Mouse (Mus musculus) MEL (cell line): ENCODE data around the gene Txn2. TPM values are rescaled to one million over a fixed set of nuclear protein-coding genes. Genes with fewer than 3 reads are reported as not detected.

Experiments
- DNase-seq: peaks from one replicate; pipeline ENCODE4 v3.0.0; 2011; ENCODE audit warnings: low read depth, low spot score
- H3K27ac ChIP-seq: 2 replicates; pipeline ENCODE4 v1.5.1; 2012; ENCODE audit warnings: low read depth, mild to moderate bottlenecking, control low read depth, low read length, moderate library complexity; ENCODE audit not compliant: control insufficient read depth
- H3K27me3 ChIP-seq, 2 experiments: fragments of 150-350 bp in 1 of 2; sonication (generic) in 1 of 2; 2 replicates each; pipeline ENCODE4 v1.6.1; 2012; ENCODE audit warnings: low read length in 2 of 2, mild to moderate bottlenecking in 2 of 2, improper control_type of control experiment in 1 of 2, moderate library complexity in 1 of 2; ENCODE audit not compliant: insufficient read depth in 2 of 2, control insufficient read depth in 1 of 2
- H3K36me3 ChIP-seq, 2 experiments: 2 replicates each; pipeline ENCODE4 v1.6.1; 2012 to 2014; ENCODE audit warnings: low read length in 2 of 2, improper control_type of control experiment in 1 of 2, inconsistent platforms in 1 of 2, mild to moderate bottlenecking in 1 of 2; ENCODE audit not compliant: insufficient read depth in 2 of 2, control insufficient read depth in 1 of 2
- H3K4me1 ChIP-seq, 2 experiments: fragments of 150-350 bp in 1 of 2; sonication (generic) in 1 of 2; 2 replicates each; pipeline ENCODE4 v1.6.1; 2012; ENCODE audit warnings: low read length in 2 of 2, improper control_type of control experiment in 1 of 2, mild to moderate bottlenecking in 1 of 2; ENCODE audit not compliant: insufficient read depth in 2 of 2, control insufficient read depth in 1 of 2
- H3K4me3 ChIP-seq, 2 experiments: fragments of 150-350 bp in 1 of 2; sonication (generic) in 1 of 2; 2 replicates each; pipeline ENCODE4 v1.5.1; 2012; ENCODE audit warnings: low read depth in 2 of 2, low read length in 2 of 2, mild to moderate bottlenecking in 2 of 2, moderate library complexity in 2 of 2, control low read depth in 1 of 2, improper control_type of control experiment in 1 of 2; ENCODE audit not compliant: control insufficient read depth in 1 of 2, insufficient read depth in 1 of 2
- H3K79me2 ChIP-seq: 2 replicates; pipeline ENCODE4 v1.6.1; 2012; ENCODE audit warnings: mild to moderate bottlenecking, low read length, moderate library complexity; ENCODE audit not compliant: control insufficient read depth, poor library complexity, insufficient read depth
- H3K9ac ChIP-seq: 2 replicates; pipeline ENCODE4 v1.6.1; 2012; ENCODE audit warnings: low read depth, mild to moderate bottlenecking, control low read depth, low read length, moderate library complexity; ENCODE audit not compliant: control insufficient read depth, poor library complexity, severe bottlenecking
- H3K9me3 ChIP-seq: fragments of 150-350 bp; sonication (generic); replicated peaks from 2 replicates; pipeline ENCODE4 v1.6.1; 2012; ENCODE audit warnings: mild to moderate bottlenecking, low read length, improper control_type of control experiment, moderate library complexity; ENCODE audit not compliant: insufficient read depth
- BHLHE40 ChIP-seq: IDR thresholded peaks from 2 replicates; pipeline ENCODE4 v1.6.1; 2012; ENCODE audit warnings: low read depth, mild to moderate bottlenecking, inconsistent platforms, low read length, improper control_type of control experiment, borderline replicate concordance
- CHD2 ChIP-seq: IDR thresholded peaks from 2 replicates; pipeline ENCODE4 v1.6.1; 2011; ENCODE audit warnings: low read length, improper control_type of control experiment
- E2F4 ChIP-seq: IDR thresholded peaks from 2 replicates; pipeline ENCODE4 v1.6.1; 2011; ENCODE audit warnings: low read depth, low read length, improper control_type of control experiment, borderline replicate concordance
- ELF1 ChIP-seq: IDR thresholded peaks from 2 replicates; pipeline ENCODE4 v1.6.1; 2014; ENCODE audit warnings: low read depth, mild to moderate bottlenecking, inconsistent platforms, low read length, improper control_type of control experiment, moderate library complexity
- MAFK ChIP-seq: IDR thresholded peaks from 2 replicates; pipeline ENCODE4 v1.6.1; 2011; ENCODE audit warnings: low read depth, mild to moderate bottlenecking, low read length, improper control_type of control experiment, borderline replicate concordance
- MAX ChIP-seq: IDR thresholded peaks from 2 replicates; pipeline ENCODE4 v1.6.1; 2011; ENCODE audit warnings: low read length, improper control_type of control experiment
- MAZ ChIP-seq: IDR thresholded peaks from 2 replicates; pipeline ENCODE4 v1.6.1; 2012; ENCODE audit warnings: low read depth, mild to moderate bottlenecking, inconsistent platforms, low read length, improper control_type of control experiment
- MXI1 ChIP-seq: IDR thresholded peaks from 2 replicates; pipeline ENCODE4 v1.6.1; 2011; ENCODE audit warnings: mild to moderate bottlenecking, low read depth, low read length, improper control_type of control experiment
- NELFE ChIP-seq: IDR thresholded peaks from 2 replicates; pipeline ENCODE4 v1.6.1; 2011; ENCODE audit warnings: low read depth, low read length, improper control_type of control experiment
- NRF1 ChIP-seq: IDR thresholded peaks from 2 replicates; pipeline ENCODE4 v1.6.1; 2014; ENCODE audit warnings: low read depth, mild to moderate bottlenecking, inconsistent platforms, low read length, improper control_type of control experiment, moderate library complexity; ENCODE audit not compliant: poor library complexity, insufficient read depth, severe bottlenecking
- POLR2AphosphoS2 ChIP-seq: IDR thresholded peaks from 2 replicates; pipeline ENCODE4 v1.6.1; 2011; ENCODE audit warnings: low read length, improper control_type of control experiment
- POLR2AphosphoS5 ChIP-seq: IDR thresholded peaks from 2 replicates; pipeline ENCODE4 v1.6.1; 2012; ENCODE audit warnings: low read depth, borderline replicate concordance, mild to moderate bottlenecking, inconsistent platforms, low read length, moderate library complexity, mixed read lengths
- RCOR1 ChIP-seq: IDR thresholded peaks from 2 replicates; pipeline ENCODE4 v1.6.1; 2012; ENCODE audit warnings: low read depth, mild to moderate bottlenecking, inconsistent platforms, low read length, improper control_type of control experiment
- SMC3 ChIP-seq: IDR thresholded peaks from 2 replicates; pipeline ENCODE4 v1.6.1; 2011; ENCODE audit warnings: low read depth, low read length, improper control_type of control experiment
- TBP ChIP-seq: IDR thresholded peaks from 2 replicates; pipeline ENCODE4 v1.8.0; 2011; ENCODE audit warnings: low read depth, low read length, improper control_type of control experiment
- TCF12 ChIP-seq: IDR thresholded peaks from 2 replicates; pipeline ENCODE4 v1.6.1; 2014; ENCODE audit warnings: low read depth, mild to moderate bottlenecking, inconsistent platforms, low read length, improper control_type of control experiment, moderate library complexity
- USF2 ChIP-seq, 2 experiments: IDR thresholded peaks; 2 replicates each; pipeline ENCODE4 v1.6.1; 2011 to 2012; ENCODE audit warnings: improper control_type of control experiment in 2 of 2, low read length in 2 of 2, borderline replicate concordance in 1 of 2, inconsistent platforms in 1 of 2, low read depth in 1 of 2, mild to moderate bottlenecking in 1 of 2; ENCODE audit not compliant: insufficient read depth in 1 of 2
- ZC3H11A ChIP-seq: IDR thresholded peaks from 2 replicates; pipeline ENCODE4 v1.6.1; 2012; ENCODE audit warnings: low read depth, mild to moderate bottlenecking, inconsistent platforms, low read length, improper control_type of control experiment
- ZNF384 ChIP-seq: IDR thresholded peaks from 2 replicates; pipeline ENCODE4 v1.6.1; 2012; ENCODE audit warnings: low read depth, mild to moderate bottlenecking, inconsistent platforms, low read length, improper control_type of control experiment
- polyA plus RNA-seq, 2 experiments: library from polyadenylated mRNA; stranded (reverse) in 1 of 2; unstranded in 1 of 2; fragments of >175 nt in 1 of 2; fragments of >200 nt in 1 of 2; gene quantifications; 2 replicates each; pipeline versions ENCODE4 v1.2.1 to v1.2.4; 2012; ENCODE audit warnings: low replicate concordance in 2 of 2, low read depth in 1 of 2; ENCODE audit not compliant: insufficient read length in 2 of 2, insufficient read depth in 1 of 2, missing spikeins in 1 of 2
- total RNA-seq: library from RNA; depleted of rRNA; stranded (reverse); fragments of 300-350 nt; gene quantifications from 2 replicates; pipeline ENCODE4 v1.2.3, GENCODE M21; 2012

Txn2 gene
- total and polyA plus RNA-seq, 3 experiments = 114 to 416 (median 207) TPM

DNA sequence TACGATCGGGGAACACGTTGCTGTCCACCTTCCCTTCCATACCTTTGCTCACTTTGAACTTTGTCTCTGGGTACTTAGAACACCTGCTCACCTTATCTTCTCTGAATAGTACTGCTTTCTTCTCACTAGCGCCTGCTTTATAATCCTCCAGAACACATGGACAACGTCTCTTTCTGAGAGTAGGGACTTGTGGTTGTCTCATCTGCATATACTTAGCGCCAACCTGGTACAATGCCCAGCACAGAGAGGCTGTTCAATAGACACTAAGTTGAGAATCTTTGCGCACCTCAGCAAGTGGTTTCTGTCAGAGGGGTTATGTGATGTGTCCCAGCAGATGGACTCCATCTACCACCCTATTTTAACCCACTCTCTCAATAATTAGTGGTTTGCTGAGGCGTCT lies 998 bp upstream of the Txn2 start:
- Histone ChIP-seq H3K36me3 (peaks cover 4 to 29% of the 10 kb centered on the region in 2 experiments; a peak in 3 of 4 replicates), H3K9ac (peak overlapping the region; percentile 82), H3K27ac (peak overlapping the region; percentile 91), H3K79me2 (peaks cover 30% of the 10 kb centered on the region), H3K27me3 (no peaks in the 10 kb centered on the region), H3K4me3 (peak overlapping the region; percentile 75 to 77), H3K4me1 (peaks cover 2 to 36% of the 10 kb centered on the region in 2 experiments), H3K9me3 (no peaks in the 10 kb centered on the region)
- DNase-seq = peak; percentile 62
- TF ChIP-seq MAFK (no peak), TBP (peak; percentile 12; the same call in 1 of the 2 replicates)

DNA sequence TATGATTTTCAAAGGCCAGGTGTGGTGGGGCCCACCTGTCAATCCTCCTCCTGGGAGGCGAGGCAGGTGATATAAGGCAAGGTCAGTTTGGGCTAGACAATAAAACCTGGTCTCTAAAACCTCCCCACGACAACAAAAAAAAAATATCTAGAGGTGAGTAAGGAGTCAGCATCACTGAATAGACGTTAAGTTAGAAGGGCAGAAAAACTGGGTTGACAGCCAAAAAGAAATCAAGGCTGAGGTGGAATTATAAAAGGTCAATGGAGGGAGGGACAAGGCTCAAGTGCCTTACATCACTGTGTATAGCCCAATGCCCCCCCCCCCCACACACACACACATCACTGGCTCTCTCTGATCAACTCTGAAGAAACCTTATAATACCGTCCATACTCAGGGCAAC lies 715 bp downstream of the Txn2 start:
- H3K79me2 ChIP-seq = peaks cover 30% of the 10 kb centered on the region
- TF ChIP-seq TCF12 (no peak), POLR2AphosphoS2 (no peak), MAZ (no peak), RCOR1 (no peak), BHLHE40 (no peak), USF2 (IDR thresholded peaks at IDR 0.05; ENCODE audit: borderline replicate concordance in 1 of 2, insufficient read depth in 1 of 2, low read depth in 1 of 2, low read length in 2 of 2) (no peak), E2F4 (no peak), MXI1 (no peak), CHD2 (no peak), NRF1 (no peak), ZNF384 (no peak), TBP (no peak)
- H3K9me3 ChIP-seq = no peaks in the 10 kb centered on the region
- H3K27me3 ChIP-seq = no peaks in the 10 kb centered on the region
- peak overlapping the region; percentile 74 to 85 for H3K4me3 ChIP-seq
- H3K36me3 ChIP-seq = peaks cover 5 to 26% of the 10 kb centered on the region in 2 experiments
- H3K4me1 ChIP-seq = peaks cover 2 to 29% of the 10 kb centered on the region in 2 experiments
- H3K27ac ChIP-seq = peak overlapping the region; percentile 77
- H3K9ac ChIP-seq = peak overlapping the region; percentile 81
- no peak for DNase-seq

DNA sequence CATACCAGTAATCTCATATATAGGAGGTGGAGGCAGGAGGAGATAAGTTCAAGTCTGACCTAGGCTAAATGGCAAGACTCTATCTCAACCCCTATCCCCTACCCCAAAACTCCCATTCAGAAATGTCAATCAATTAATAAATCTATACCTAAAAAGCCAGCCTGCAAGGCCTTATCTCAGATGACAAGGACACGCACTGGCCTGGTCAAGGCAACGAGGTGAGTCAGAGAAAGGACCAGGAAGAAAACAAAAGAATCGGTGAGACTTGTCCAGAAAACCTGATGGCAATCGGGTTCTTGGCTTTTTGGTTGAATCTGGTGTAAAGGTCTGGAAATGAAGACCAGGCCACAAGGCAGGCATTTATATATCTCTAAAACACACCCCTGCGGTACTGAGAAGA lies 1.9 kb downstream of the Txn2 start:
- H3K79me2 ChIP-seq = peaks cover 30% of the 10 kb centered on the region
- no peak overlapping the region for H3K27ac ChIP-seq
- H3K9me3 ChIP-seq = no peaks in the 10 kb centered on the region
- DNase-seq = no peak
- TF ChIP-seq ELF1 (no peak), TBP (no peak), POLR2AphosphoS5 (no peak), ZC3H11A (no peak), SMC3 (no peak), MAX (no peak), RCOR1 (no peak), E2F4 (no peak), NELFE (no peak)
- H3K9ac ChIP-seq = no peak overlapping the region
- H3K4me3 ChIP-seq = no peak overlapping the region
- no peaks in the 10 kb centered on the region for H3K27me3 ChIP-seq
- peaks cover 11 to 23% of the 10 kb centered on the region in 2 experiments for H3K36me3 ChIP-seq
- peaks cover 2 to 23% of the 10 kb centered on the region in 2 experiments for H3K4me1 ChIP-seq
